Mouse (Mus musculus) CH12.LX (cell line): ENCODE measurements around the gene Ddi2. TPM values are rescaled to one million over a fixed set of nuclear protein-coding genes. Genes with fewer than 3 reads are reported as not detected.
A peak's percentile ranks its signal among the peaks of the same experiment; 100 is the strongest.

ENCODE experiments used
- DNase-seq: peaks from one replicate; pipeline ENCODE4 v3.0.0-alpha.2; 2013; ENCODE audit errors: extremely low read depth
- H3K27ac ChIP-seq: 2 replicates; pipeline ENCODE4 v1.5.1; 2012; ENCODE audit warnings: low read depth, mild to moderate bottlenecking, control low read depth, moderate library complexity; ENCODE audit not compliant: insufficient read depth
- H3K27me3 ChIP-seq: replicated peaks from 2 replicates; pipeline ENCODE3; 2012; ENCODE audit warnings: inconsistent platforms
- H3K36me3 ChIP-seq, 2 experiments: replicated peaks in 1 of 2; 2 replicates each; pipeline versions ENCODE3 to v1.6.1; 2012; ENCODE audit warnings: inconsistent platforms in 1 of 2, low read length in 1 of 2, mild to moderate bottlenecking in 1 of 2, mixed read lengths in 1 of 2, moderate library complexity in 1 of 2; ENCODE audit not compliant: control insufficient read depth in 1 of 2, insufficient read depth in 1 of 2
- H3K4me1 ChIP-seq, 2 experiments: 2 replicates each; pipeline ENCODE4 v1.6.1; 2012; ENCODE audit warnings: inconsistent platforms in 1 of 2, moderate library complexity in 1 of 2; ENCODE audit not compliant: insufficient read depth in 2 of 2, control insufficient read depth in 1 of 2
- H3K4me2 ChIP-seq: 2 replicates; pipeline ENCODE4 v1.6.1; 2012; ENCODE audit warnings: low read depth, mild to moderate bottlenecking, control low read depth; ENCODE audit not compliant: poor library complexity, insufficient read depth, severe bottlenecking
- H3K4me3 ChIP-seq, 3 experiments: fragments of 150-350 bp in 1 of 3; sonication (generic) in 1 of 3; replicated peaks in 1 of 3; 2 replicates each; pipeline versions ENCODE3 to v1.5.1; 2011 to 2012; ENCODE audit warnings: low read depth in 2 of 3, low read length in 2 of 3, mild to moderate bottlenecking in 2 of 3, moderate library complexity in 2 of 3, control low read depth in 1 of 3, improper control_type of control experiment in 1 of 3, inconsistent platforms in 1 of 3, mixed read lengths in 1 of 3; ENCODE audit not compliant: poor library complexity in 1 of 3
- H3K79me2 ChIP-seq: replicated peaks from 2 replicates; pipeline ENCODE4 v1.6.1; 2012; ENCODE audit warnings: mild to moderate bottlenecking, moderate library complexity; ENCODE audit not compliant: control insufficient read depth, poor library complexity, insufficient read depth, severe bottlenecking; ENCODE audit errors: extremely low read depth
- H3K9ac ChIP-seq: 2 replicates; pipeline ENCODE4 v1.6.1; 2012; ENCODE audit warnings: low read depth, mild to moderate bottlenecking, control low read depth, moderate library complexity; ENCODE audit not compliant: insufficient read depth
- H3K9me3 ChIP-seq: replicated peaks from 2 replicates; pipeline ENCODE3; 2012; ENCODE audit warnings: low read length, inconsistent platforms, mixed read lengths
- BHLHE40 ChIP-seq: IDR thresholded peaks from 2 replicates; pipeline ENCODE4 v1.6.1; 2011; ENCODE audit warnings: mild to moderate bottlenecking, low read depth, low read length, improper control_type of control experiment
- CHD1 ChIP-seq: IDR thresholded peaks from 2 replicates; pipeline ENCODE4 v1.6.1; 2012; ENCODE audit warnings: low read depth, low read length, improper control_type of control experiment, inconsistent platforms
- CHD2 ChIP-seq: IDR thresholded peaks from 2 replicates; pipeline ENCODE4 v1.6.1; 2011; ENCODE audit warnings: low read length, improper control_type of control experiment
- CTCF ChIP-seq, 2 experiments: IDR thresholded peaks in 1 of 2; conservative IDR thresholded peaks in 1 of 2; 2 replicates each; pipeline ENCODE4 v1.5.1; 2011 to 2012; ENCODE audit warnings: low read depth in 2 of 2, low read length in 2 of 2, improper control_type of control experiment in 1 of 2, inconsistent platforms in 1 of 2, mild to moderate bottlenecking in 1 of 2, moderate library complexity in 1 of 2
- E2F4 ChIP-seq: IDR thresholded peaks from 2 replicates; pipeline ENCODE4 v1.6.1; 2011; ENCODE audit warnings: low read depth, low read length, improper control_type of control experiment; ENCODE audit not compliant: insufficient replicate concordance
- ELF1 ChIP-seq: IDR thresholded peaks from 2 replicates; pipeline ENCODE4 v1.6.1; 2014; ENCODE audit warnings: low read depth, mild to moderate bottlenecking, inconsistent platforms, low read length, improper control_type of control experiment
- EP300 ChIP-seq: IDR thresholded peaks from 2 replicates; pipeline ENCODE4 v1.6.1; 2011; ENCODE audit warnings: low read length, improper control_type of control experiment
- ETS1 ChIP-seq: conservative IDR thresholded peaks from 2 replicates; pipeline ENCODE4 v1.6.1; 2012; ENCODE audit warnings: low read depth, mild to moderate bottlenecking, inconsistent platforms, low read length, improper control_type of control experiment, moderate library complexity
- GABPA ChIP-seq: IDR thresholded peaks from 2 replicates; pipeline ENCODE4 v1.6.1; 2012; ENCODE audit warnings: low read depth, low read length, improper control_type of control experiment, inconsistent platforms; ENCODE audit not compliant: insufficient replicate concordance
- HCFC1 ChIP-seq: IDR thresholded peaks from 2 replicates; pipeline ENCODE4 v1.6.1; 2012; ENCODE audit warnings: low read depth, mild to moderate bottlenecking, inconsistent platforms, low read length, improper control_type of control experiment
- IRF4 ChIP-seq: IDR thresholded peaks from 2 replicates; pipeline ENCODE4 v1.6.1; 2014; ENCODE audit warnings: low read depth, mild to moderate bottlenecking, inconsistent platforms, low read length, improper control_type of control experiment
- JUN ChIP-seq: IDR thresholded peaks from 2 replicates; pipeline ENCODE4 v1.6.1; 2011; ENCODE audit warnings: low read depth, mild to moderate bottlenecking, low read length, improper control_type of control experiment, moderate library complexity; ENCODE audit not compliant: insufficient read depth
- JUND ChIP-seq: conservative IDR thresholded peaks from 2 replicates; pipeline ENCODE4 v1.6.1; 2011; ENCODE audit warnings: low read depth, low read length, improper control_type of control experiment
- MAFK ChIP-seq: IDR thresholded peaks from 2 replicates; pipeline ENCODE4 v1.6.1; 2011; ENCODE audit warnings: low read length, improper control_type of control experiment; ENCODE audit not compliant: insufficient replicate concordance
- MAX ChIP-seq: IDR thresholded peaks from 2 replicates; pipeline ENCODE4 v1.6.1; 2011; ENCODE audit warnings: low read length, improper control_type of control experiment
- MAZ ChIP-seq: IDR thresholded peaks from 2 replicates; pipeline ENCODE4 v1.6.1; 2012; ENCODE audit warnings: low read depth, mild to moderate bottlenecking, inconsistent platforms, low read length, improper control_type of control experiment, moderate library complexity
- MEF2A ChIP-seq: IDR thresholded peaks from 2 replicates; pipeline ENCODE4 v1.6.1; 2014; ENCODE audit warnings: low read depth, mild to moderate bottlenecking, inconsistent platforms, low read length, improper control_type of control experiment, borderline replicate concordance
- MXI1 ChIP-seq: IDR thresholded peaks from 2 replicates; pipeline ENCODE4 v1.6.1; 2011; ENCODE audit warnings: mild to moderate bottlenecking, low read depth, low read length, improper control_type of control experiment
- MYC ChIP-seq: IDR thresholded peaks from 2 replicates; pipeline ENCODE4 v1.6.1; 2011; ENCODE audit warnings: low read depth, mild to moderate bottlenecking, improper control_type of control experiment, low read length
- NELFE ChIP-seq: IDR thresholded peaks from 2 replicates; pipeline ENCODE4 v1.6.1; 2011; ENCODE audit warnings: low read depth, low read length, improper control_type of control experiment
- NRF1 ChIP-seq: IDR thresholded peaks from 2 replicates; pipeline ENCODE4 v1.6.1; 2014; ENCODE audit warnings: low read depth, mild to moderate bottlenecking, inconsistent platforms, low read length, improper control_type of control experiment, moderate library complexity
- PAX5 ChIP-seq: IDR thresholded peaks from 2 replicates; pipeline ENCODE4 v1.6.1; 2012; ENCODE audit warnings: low read length, inconsistent platforms, mixed read lengths
- POLR2A ChIP-seq: IDR thresholded peaks from 2 replicates; pipeline ENCODE4 v1.6.1; 2011; ENCODE audit warnings: low read depth, mild to moderate bottlenecking, improper control_type of control experiment, low read length
- RAD21 ChIP-seq: IDR thresholded peaks from 2 replicates; pipeline ENCODE4 v1.6.1; 2011; ENCODE audit warnings: low read depth, mild to moderate bottlenecking, low read length, improper control_type of control experiment, moderate library complexity
- RCOR1 ChIP-seq: conservative IDR thresholded peaks from 2 replicates; pipeline ENCODE4 v1.6.1; 2012; ENCODE audit warnings: low read depth, mild to moderate bottlenecking, inconsistent platforms, low read length, improper control_type of control experiment
- SIN3A ChIP-seq: IDR thresholded peaks from 2 replicates; pipeline ENCODE4 v1.6.1; 2012; ENCODE audit warnings: low read length, improper control_type of control experiment, inconsistent platforms
- SMC3 ChIP-seq: IDR thresholded peaks from 2 replicates; pipeline ENCODE4 v1.6.1; 2011; ENCODE audit warnings: low read depth, low read length, improper control_type of control experiment
- TBP ChIP-seq: conservative IDR thresholded peaks from 2 replicates; pipeline ENCODE4 v1.6.1; 2011; ENCODE audit warnings: low read depth, low read length, improper control_type of control experiment
- TCF12 ChIP-seq: IDR thresholded peaks from 2 replicates; pipeline ENCODE4 v1.6.1; 2014; ENCODE audit warnings: low read depth, mild to moderate bottlenecking, inconsistent platforms, low read length, improper control_type of control experiment
- UBTF ChIP-seq: IDR thresholded peaks from 2 replicates; pipeline ENCODE4 v1.6.1; 2012; ENCODE audit warnings: low read depth, mild to moderate bottlenecking, inconsistent platforms, low read length, improper control_type of control experiment, moderate library complexity
- ZC3H11A ChIP-seq: IDR thresholded peaks from 2 replicates; pipeline ENCODE4 v1.6.1; 2012; ENCODE audit warnings: low read depth, mild to moderate bottlenecking, inconsistent platforms, low read length, improper control_type of control experiment
- ZMIZ1 ChIP-seq: IDR thresholded peaks from 2 replicates; pipeline ENCODE4 v1.6.1; 2012; ENCODE audit warnings: low read depth, mild to moderate bottlenecking, inconsistent platforms, low read length, improper control_type of control experiment
- dilution Hi-C: fragments of 300-500 bp; cut with MboI; formaldehyde crosslinking; loops from 2 replicates; pipeline ENCODE4 v1.14.3; 2020; ENCODE audit warnings: low sequenced_read_pairs; ENCODE audit not compliant: extremely low pct_unique_long_range_greater_than_20kb, extremely low pct_ligation_motif_present
- in situ Hi-C: fragments of 300-500 bp; cut with MboI; formaldehyde crosslinking; loops from 3 replicates; pipeline ENCODE4 v1.14.3; 2019; ENCODE audit warnings: low sequenced_read_pairs, low pct_ligation_motif_present, low pct_unique_long_range_greater_than_20kb, mixed read lengths
- polyA plus RNA-seq: library from polyadenylated mRNA; unstranded; fragments of >175 nt; gene quantifications from 2 replicates; pipeline ENCODE4 v1.2.1, GENCODE M21; 2012; ENCODE audit warnings: low read depth; ENCODE audit not compliant: insufficient read length
- total RNA-seq, 2 experiments: library from RNA; depleted of rRNA; stranded (reverse); fragments of 300-350 nt in 1 of 2; fragments of >200 nt in 1 of 2; gene quantifications; 2 replicates each; pipeline ENCODE4 v1.2.3; 2012 to 2014

Ddi2 gene
- total and polyA plus RNA-seq, 3 experiments = 18.0 to 37.3 (median 19.9) TPM

- no peak for TF ChIP-seq BHLHE40
- TF ChIP-seq SIN3A = peak; percentile 91
- no peak for TF ChIP-seq TBP
- no peak for TF ChIP-seq MEF2A
- TF ChIP-seq ELF1 = no peak
- no peak for TF ChIP-seq CTCF (conservative IDR thresholded peaks at IDR 0.05 in 1 of 2, IDR thresholded peaks at IDR 0.05 in 1 of 2; ENCODE audit: low read depth in 2 of 2, low read length in 2 of 2)
- TF ChIP-seq MXI1 = peak; percentile 61; the same call in 1 of the 2 replicates
- TF ChIP-seq MAX = no peak; the same call in 1 of the 2 replicates
These were observed 43.6 kb upstream of the Ddi2 start (continued) for GRCm38 (mm10) chr4:141766668-141767352.

- Histone ChIP-seq H3K79me2 (no peaks in the 10 kb centered on the region), H3K36me3 (peaks cover 50 to 83% of the 10 kb centered on the region in 2 experiments), H3K9me3 (no peaks in the 10 kb centered on the region), H3K4me1 (peaks cover 23 to 60% of the 10 kb centered on the region in 2 experiments), H3K27me3 (no peaks in the 10 kb centered on the region), H3K27ac (peak overlapping the region; percentile 62), H3K9ac (no peak overlapping the region), H3K4me2 (peak overlapping the region; percentile 18; the same call in 1 of the 2 replicates), H3K4me3 (peak overlapping the region in 1 of 3 experiments; percentile 1)
- dilution Hi-C loops = no loop called here
- DNase-seq = peak; percentile 93
- in situ Hi-C loops = no loop called here
- peak; percentile 92 for TF ChIP-seq ETS1
- no peak for TF ChIP-seq NELFE
- no peak for TF ChIP-seq MAFK
- peak; percentile 83 for TF ChIP-seq BHLHE40
- TF ChIP-seq SMC3 = no peak; the same call in 1 of the 2 replicates
- peak; percentile 93 for TF ChIP-seq JUND
- no peak; the same call in 1 of the 2 replicates for TF ChIP-seq RAD21
- TF ChIP-seq SIN3A = no peak
- peak; percentile 67; the same call in 1 of the 2 replicates for TF ChIP-seq MAX
- peak; percentile 95; the same call in 1 of the 2 replicates for TF ChIP-seq RCOR1
- TF ChIP-seq HCFC1 = peak; percentile 28; the same call in 1 of the 2 replicates
- TF ChIP-seq MEF2A = peak; percentile 92
- peak; percentile 82 for TF ChIP-seq JUN
- TF ChIP-seq IRF4 = peak; percentile 99
- no peak; the same call in none of the 2 replicates for TF ChIP-seq MYC
- no peak for TF ChIP-seq ZC3H11A
- peak; percentile 19; the same call in 1 of the 2 replicates for TF ChIP-seq NRF1
- no peak for TF ChIP-seq PAX5
- TF ChIP-seq CHD2 = peak; percentile 82
- peak; percentile 99 for TF ChIP-seq EP300
- no peak for TF ChIP-seq E2F4
- TF ChIP-seq CHD1 = 0 out of 2 replicates have a peak, but pooled peaks have one; percentile 47
- peak; percentile 93 for TF ChIP-seq UBTF
- TF ChIP-seq ZMIZ1 = peak; percentile 66; the same call in 1 of the 2 replicates
- TF ChIP-seq MAZ = peak; percentile 87
- TF ChIP-seq ELF1 = peak; percentile 70
- peak; percentile 33 for TF ChIP-seq POLR2A
- no peak for TF ChIP-seq GABPA
- peak; percentile 91 for TF ChIP-seq TCF12
- TF ChIP-seq MXI1 = peak; percentile 78
These were observed 43.1 kb upstream of the Ddi2 start for GRCm38 (mm10) chr4:141766316-141766667.
